In the genomic region with DNA sequence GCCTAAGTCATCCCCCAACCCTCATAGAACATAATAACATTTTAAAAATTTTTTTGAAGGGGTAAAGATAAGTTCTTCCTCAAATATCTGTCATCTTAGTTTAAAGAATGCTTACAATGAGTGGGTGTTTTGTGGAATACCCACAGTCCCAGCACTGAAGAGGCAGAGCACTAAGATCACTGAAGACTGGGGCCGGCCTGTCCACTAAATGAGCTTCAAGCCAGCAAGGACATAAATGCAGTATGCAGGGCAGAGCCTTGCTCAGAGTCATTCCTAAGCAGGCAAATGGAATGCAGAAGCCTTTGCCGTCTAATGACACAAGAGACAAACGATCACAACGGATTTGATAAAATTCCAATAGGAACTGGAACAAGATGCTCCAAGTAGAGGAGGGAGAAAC, we compare ENCODE assay signal across 34 mouse cellular contexts.
"Had no signal": no experiment of that assay in that cellular context is flagged by ENCODE, and none has a peak within 500 bp of the region (broad histone marks: within the 10 kb centered on the region; RNA-seq: fewer than 3 reads in every experiment).

No protein-coding gene starts in this region.

- H3K9me3 ChIP-seq: heart, embryonic 10.5 days; heart, embryonic 12.5 days; heart, embryonic 13.5 days; heart, embryonic 15.5 days; hindbrain, embryonic 10.5 days; hindbrain, embryonic 12.5 days; hindbrain, embryonic 13.5 days; hindbrain, embryonic 15.5 days; intestine, embryonic 15.5 days; kidney, embryonic 15.5 days had no signal

- H3K9ac ChIP-seq: heart, embryonic 12.5 days; heart, embryonic 13.5 days; heart, embryonic 15.5 days; hindbrain, embryonic 12.5 days; hindbrain, embryonic 13.5 days; hindbrain, embryonic 14.5 days; hindbrain, embryonic 15.5 days; intestine, embryonic 15.5 days; kidney, embryonic 15.5 days had no signal

- H3K27me3 ChIP-seq: heart, embryonic 12.5 days; heart, embryonic 13.5 days; heart, embryonic 15.5 days; hindbrain, embryonic 12.5 days; hindbrain, embryonic 13.5 days; hindbrain, embryonic 15.5 days; intestine, embryonic 15.5 days; kidney, embryonic 15.5 days had no signal

- H3K27ac ChIP-seq: heart, embryonic 10.5 days; heart, embryonic 13.5 days; heart, embryonic 15.5 days; hindbrain, embryonic 10.5 days; hindbrain, embryonic 12.5 days; hindbrain, embryonic 13.5 days; hindbrain, embryonic 14.5 days; hindbrain, embryonic 15.5 days; hindbrain, postnatal 0 days; intestine, embryonic 15.5 days; kidney, embryonic 15.5 days; kidney, postnatal 0 days; layer of hippocampus, adult 2 months had no signal

- ATAC-seq: hindbrain, embryonic 16.5 days; hindbrain, postnatal 0 days; inflammation-experienced regulatory T-cells, adult 6 months; intestine, embryonic 15.5 days; intestine, embryonic 16.5 days; intestine, postnatal 0 days had no signal

- H3K4me1 ChIP-seq: heart, embryonic 15.5 days; intestine, embryonic 15.5 days; kidney, embryonic 15.5 days had no signal

- DNase-seq: heart, postnatal 10 days; heart, postnatal 36 days; heart, postnatal 4 days; kidney, adult 11 months; kidney, adult 18-20 months; kidney, adult 2 months; kidney, adult 8-10 months; kidney, adult 9 months; kidney, postnatal 10 days; kidney, postnatal 14 days; kidney, postnatal 25 days; kidney, postnatal 36 days; kidney, postnatal 4 days; layer of hippocampus, adult 9-11 months; layer of hippocampus, postnatal 36 days had no signal

- H3K4me3 ChIP-seq: heart, embryonic 10.5 days; heart, embryonic 12.5 days; heart, embryonic 13.5 days; heart, embryonic 15.5 days; hindbrain, embryonic 10.5 days; hindbrain, embryonic 12.5 days; hindbrain, embryonic 13.5 days; hindbrain, embryonic 15.5 days; intestine, embryonic 15.5 days; kidney, embryonic 15.5 days; layer of hippocampus, adult 2 months had no signal

- H3K36me3 ChIP-seq: heart, embryonic 10.5 days; heart, embryonic 15.5 days; hindbrain, embryonic 12.5 days; intestine, embryonic 15.5 days; kidney, embryonic 15.5 days had no signal

- H3K4me2 ChIP-seq: heart, embryonic 11.5 days; heart, embryonic 12.5 days; heart, embryonic 13.5 days; heart, embryonic 15.5 days; hindbrain, embryonic 12.5 days; hindbrain, embryonic 13.5 days; hindbrain, embryonic 14.5 days; hindbrain, embryonic 15.5 days; intestine, embryonic 15.5 days; kidney, embryonic 15.5 days had no signal
